Mouse (Mus musculus) thymus, postnatal 25 days (tissue): ENCODE measurements around the gene Sytl3.

Experiments
- DNase-seq: peaks from one replicate; pipeline ENCODE4 v3.0.0; 2022

The Sytl3 gene

DNA sequence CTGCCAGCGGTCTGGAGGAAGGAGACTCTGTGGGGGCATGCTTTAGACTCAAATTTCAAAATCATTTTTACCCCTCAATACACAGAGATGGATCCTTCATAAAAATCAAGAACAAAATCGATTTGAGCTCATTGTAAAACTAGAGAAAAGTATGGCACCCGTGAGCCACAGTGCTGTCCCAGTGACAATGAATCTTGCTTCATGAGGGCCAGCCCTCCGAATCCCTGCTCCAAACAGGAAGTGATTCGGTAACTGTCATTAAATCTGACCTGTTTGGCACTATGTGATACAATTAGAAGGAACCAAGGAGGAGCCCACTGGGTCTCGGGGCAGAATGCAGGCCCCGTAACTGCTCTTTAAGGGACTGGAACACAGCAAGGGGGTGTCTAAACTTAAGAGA lies 79.9 kb downstream of the Sytl3 start:
- no peak for DNase-seq

DNA sequence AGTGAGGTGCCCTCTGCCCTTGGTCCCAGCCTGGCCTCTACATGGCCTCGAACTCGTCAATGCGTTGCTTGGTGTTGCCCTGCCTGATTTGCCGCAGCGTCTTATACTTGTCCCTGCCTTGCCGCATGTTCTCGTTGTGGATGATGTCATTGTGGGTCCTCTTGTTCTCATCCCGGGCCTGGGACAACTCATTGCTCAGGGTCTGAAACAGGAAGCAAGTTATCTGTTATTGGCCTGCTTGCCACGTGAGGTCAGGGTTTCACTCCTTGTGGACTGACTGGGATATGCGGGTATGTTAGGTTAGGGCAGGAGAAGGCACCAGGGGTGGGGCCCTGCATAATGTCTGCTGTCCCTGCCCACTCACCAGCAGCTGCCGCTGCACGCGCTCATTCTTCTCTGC lies 80.4 kb downstream of the Sytl3 start:
- DNase-seq, result no peak

DNA sequence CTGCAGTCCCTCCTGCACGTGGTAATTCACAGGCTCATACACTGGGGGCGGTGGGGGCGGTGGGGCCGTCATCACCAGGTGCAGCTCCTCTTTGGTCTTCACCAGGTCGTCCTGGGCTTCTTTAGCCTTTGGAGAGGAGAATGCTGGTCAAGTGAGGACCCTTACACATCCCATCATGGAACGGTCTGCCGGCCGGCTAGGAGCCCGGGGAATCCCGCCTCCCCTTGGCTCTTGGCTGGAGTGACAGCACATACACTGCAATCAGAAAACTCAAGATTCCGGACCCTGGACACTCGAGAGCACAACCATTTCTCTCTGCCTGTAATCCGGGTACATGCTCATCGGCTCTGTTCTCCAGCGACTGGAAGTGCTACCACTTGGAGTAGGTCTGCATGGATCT lies 80.9 kb downstream of the Sytl3 start:
- no peak for DNase-seq

DNA sequence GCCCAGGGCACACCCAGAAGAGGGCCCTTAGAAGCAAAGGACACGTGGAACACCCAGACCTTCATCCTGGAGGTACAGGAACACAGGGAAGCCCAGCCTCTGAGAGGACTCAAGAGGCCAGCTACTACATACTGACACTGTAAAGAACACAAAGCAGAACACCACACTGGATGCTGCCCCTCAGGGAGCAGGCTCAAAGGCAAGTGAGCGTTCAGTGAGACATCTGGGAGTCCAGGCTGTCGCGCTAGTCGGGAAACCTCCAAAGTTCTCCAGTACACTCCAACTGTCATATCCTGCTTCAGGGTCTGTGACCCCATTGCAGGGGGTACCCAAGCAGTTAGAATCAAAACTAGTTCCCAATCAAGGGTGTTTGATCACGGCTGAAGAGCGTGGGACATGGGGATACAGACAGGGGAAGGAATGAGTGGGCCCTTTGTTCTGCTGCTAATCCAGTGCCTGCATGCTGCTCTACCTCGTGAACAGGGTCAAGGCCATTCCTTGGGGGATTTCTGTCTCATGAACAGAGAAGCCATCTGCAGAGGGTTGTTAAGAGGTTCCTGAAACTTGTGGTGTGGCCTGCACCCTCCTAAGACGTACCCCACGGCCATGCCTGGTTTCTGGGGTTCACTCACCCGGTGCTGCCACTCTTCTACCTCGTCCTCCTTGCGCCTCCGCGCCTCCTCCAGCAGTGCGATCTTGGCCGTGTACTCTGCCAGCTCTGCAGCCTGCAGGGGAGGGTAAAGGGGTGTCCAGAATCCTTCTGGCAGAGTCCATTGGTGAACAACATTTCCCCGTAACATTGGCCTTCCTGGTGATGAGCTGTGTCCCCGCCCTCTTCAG lies 81.7 kb downstream of the Sytl3 start:
- DNase-seq, result peak; percentile 6

DNA sequence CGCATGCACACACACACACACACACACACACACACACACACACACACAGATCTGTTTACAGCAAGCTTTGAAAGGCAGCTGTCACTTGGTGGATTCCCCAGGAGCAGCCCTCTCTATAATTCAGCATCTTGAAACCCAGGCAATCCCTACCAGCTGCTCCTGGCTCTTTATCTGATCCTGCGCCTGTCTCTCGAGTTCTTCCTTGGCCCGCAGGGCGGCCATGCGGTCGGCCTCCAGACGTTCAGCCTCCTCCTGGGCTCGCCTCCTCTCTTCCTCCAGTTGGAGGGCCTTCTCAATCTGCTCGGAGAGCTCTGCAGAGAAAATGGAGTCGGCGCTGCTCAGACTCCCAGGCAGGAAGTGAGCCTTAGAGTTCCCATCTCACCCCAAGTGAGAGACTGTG lies 82.4 kb downstream of the Sytl3 start:
- no peak for DNase-seq

DNA sequence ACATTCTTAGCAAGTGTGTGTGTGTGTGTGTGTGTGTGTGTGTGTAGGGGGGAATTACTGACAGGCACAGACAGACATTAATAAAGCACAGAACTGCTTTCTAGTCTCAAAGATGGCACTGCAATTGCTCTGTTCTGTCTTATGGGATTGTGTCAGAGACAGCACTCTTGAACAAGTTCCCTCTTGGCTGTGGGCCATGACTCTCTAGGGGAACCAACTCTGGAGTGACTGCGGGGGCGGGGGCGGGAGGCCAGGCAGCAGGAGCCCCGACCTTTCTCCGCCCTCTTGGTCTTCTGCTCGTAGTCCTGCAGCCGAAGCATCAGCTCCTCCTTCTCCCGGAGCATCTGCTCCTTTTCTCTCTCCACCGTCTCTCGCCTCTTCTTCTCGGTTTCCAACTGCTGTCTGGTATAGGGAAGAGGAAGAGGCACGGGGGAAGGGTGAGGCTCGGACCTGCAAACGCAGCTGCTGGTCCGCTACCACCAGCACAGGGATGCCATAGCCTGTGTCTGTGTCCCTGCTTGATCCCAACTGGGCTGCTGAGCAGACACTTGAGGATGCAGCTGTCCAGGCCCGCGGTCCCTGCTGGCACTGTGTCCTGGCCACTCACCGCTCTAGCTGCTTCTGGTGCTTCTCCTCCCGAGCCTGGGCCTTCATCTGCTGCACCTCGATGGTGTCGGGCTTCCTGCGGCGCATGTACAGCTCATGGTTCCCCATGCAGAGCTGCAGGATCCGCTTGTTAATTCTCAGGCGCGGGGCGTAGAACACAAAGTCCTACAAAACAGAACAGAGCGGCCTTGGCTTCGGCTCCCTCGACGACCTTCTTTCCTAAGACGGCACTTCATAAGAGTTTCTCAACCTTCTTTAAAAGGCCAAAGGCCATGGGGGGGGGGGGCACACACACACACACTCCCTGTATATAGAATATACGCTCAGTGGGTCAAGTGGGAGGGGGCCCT lies 83.5 kb downstream of the Sytl3 start:
- peak; percentile 1 for DNase-seq

DNA sequence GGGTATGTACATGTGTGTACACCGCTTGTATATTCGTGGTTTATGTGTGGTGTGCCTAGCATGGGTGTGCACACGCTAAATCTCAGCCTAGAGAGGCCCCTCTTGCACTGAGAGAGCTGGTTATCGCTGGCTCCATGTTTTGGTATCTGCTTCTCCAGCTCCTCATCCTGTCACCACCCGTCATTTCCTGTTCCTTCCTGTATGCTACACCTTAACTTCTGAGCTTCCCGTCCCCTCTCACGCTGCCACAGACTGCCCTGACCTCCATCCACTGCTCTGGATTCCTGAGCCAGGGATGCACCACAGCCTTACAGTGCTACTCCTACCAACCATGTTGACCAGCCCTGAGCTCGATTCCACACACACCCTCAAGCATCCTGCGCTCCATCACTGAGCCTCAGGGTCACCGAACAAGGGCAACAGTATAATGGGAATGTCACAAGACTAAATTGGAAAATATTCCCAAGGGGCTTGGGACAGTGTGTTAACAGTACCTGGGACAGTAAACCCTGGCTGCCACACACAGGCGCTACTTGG lies 84.2 kb downstream of the Sytl3 start:
- peak; percentile 43 for DNase-seq

DNA sequence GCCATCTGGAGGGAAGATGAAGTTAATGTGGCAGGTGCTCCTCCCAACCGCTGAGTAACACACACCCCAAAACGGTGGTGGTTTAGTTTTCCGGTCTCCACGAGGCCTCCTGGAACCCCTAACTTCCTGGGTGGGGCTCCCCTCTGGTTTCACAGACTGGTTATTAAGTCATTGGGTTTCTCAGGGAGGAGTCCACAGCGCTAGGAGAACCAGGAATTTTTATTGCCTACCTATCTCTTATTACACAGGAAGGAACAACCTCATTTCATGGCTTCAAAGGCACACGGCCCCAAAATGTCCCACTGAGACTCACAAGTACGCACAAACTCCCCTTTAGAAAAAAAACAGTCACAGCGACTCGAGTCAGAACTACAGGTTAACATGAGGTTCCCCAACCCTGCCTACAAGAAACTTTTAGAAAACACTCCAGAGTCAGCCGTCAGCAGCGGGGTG lies 84.9 kb downstream of the Sytl3 start:
- DNase-seq, result peak; percentile 85

DNA sequence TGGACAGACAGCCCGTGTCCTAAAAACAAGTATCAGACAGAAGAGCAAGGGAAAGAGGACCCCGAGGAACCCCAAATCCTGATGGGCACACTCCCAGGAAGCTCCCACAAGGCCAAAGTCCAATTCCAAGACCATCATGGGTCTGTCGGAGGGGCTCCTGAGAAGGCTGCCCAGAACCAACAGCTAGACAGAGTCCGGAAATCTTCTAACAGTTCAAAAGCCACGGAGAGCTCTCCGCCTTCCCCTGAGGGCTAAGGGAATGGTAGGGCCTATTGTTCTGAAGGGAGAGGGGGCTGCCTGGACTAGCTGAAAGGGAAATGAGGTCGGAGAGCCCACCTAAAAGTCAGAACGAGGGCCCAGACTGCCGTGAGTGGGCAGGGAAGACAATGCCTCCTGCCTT lies 85.5 kb downstream of the Sytl3 start:
- DNase-seq, result peak; percentile 51

DNA sequence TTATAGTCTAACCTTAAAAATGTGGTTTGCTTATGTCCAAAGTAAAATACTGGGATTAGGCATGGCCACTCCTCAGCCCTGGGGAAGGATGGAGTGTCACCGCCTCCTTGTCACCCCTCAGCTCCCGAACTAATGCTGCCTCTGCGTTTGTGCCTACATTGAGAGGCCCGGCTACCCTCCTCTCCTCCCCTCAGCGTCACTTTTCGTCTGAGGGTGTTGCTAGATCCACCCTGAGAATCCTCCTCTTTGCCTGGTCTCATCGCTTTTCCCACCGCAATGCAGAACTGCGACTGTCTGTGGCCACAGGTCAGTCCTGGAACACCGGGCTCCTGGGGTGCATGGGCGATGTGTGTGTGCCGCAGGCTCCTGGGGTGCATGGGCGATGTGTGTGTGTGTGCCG lies 86.0 kb downstream of the Sytl3 start:
- no peak for DNase-seq

DNA sequence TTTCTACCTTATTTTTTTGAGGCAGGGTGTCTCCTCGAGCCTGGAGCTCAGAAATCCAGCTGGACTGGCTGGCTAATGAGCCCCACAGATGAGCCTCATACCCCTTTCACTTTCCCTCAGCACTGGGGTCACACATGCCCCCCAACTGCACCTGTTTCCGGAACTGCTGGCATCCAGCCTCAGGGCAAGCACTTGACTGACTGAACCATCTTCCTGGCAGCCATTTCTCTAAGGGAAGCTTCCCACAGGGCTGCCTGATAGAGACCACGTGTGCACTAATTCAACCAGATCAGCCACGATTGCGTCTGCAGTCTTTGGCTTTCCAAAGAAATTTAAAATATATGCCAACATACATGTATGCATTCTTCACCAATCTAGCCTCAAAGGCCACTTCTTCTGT lies 86.6 kb downstream of the Sytl3 start:
- peak; percentile 60 for DNase-seq

DNA sequence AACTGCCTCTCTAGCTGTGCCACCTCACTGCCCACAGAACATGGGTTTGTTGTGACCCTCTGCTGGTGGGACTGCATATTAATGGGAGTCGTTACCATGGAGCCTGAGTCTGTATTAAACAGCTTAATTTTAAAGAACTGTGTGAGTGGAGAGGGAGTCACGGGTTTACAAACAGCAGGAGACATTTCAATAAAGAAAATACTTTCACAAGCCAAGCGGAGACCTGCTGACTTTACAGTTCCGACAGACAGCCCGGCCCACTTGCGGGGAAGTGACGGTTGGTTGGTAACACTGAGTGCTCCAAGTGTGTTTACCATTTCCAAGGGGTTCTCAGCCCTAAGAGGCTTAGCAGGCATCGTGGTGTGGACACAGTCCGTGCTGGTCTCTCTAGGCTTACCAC lies 87.1 kb downstream of the Sytl3 start:
- no peak for DNase-seq

DNA sequence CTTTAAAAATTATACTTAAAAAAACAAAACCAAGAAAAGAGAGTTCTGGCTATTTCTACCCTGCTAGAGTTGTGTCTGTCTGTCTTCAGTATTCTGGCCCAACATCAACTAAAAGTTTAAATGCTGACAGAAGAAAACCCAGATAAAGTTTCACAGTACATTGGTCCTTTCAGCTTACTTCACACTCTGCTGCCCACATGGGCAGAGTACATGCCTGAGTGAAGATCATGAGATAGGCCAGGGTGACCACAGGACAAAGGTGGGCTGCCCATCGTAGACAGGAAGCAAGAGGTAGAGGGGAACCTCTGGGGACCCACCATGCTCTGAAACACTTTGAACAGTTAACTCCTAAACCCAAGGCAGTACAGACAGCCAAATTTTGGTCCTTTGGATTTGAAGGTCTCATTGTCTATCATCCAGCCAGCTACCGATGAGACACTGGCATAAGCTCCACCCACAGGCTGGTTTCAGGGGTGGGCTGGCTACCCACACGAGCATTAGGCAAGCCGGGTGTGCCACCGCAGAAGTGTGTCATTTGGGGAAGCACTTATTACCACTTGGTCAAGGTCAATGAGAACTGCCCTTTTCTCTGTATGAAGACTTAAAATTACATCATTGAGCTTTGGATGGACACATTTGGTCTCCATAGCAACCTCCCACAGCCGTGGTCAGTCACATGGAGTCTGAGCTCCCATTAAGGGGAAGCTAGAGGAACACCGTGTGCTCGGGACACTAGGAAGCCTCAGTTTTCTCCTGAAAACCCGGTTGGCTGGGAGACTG lies 87.7 kb downstream of the Sytl3 start:
- no peak for DNase-seq

DNA sequence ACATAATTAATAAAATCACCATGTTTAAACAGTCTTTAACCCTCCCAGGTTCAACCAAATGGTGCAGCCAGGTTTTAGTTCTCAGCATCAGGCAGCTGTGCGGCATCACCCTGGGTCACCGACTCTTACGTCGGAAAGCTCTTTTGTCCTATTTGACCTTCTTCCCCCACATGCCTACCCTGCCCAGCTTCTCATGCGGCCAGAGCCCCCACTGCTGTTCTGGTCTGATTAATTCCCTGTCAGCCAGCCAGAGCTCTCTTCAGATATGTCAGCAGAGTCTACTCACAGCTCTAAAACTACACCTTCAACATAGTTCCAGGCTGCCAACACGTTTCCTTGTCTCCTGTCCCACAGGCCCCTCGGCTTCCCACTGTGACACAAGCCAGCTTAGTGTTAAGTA lies 88.6 kb downstream of the Sytl3 start:
- DNase-seq, result no peak

DNA sequence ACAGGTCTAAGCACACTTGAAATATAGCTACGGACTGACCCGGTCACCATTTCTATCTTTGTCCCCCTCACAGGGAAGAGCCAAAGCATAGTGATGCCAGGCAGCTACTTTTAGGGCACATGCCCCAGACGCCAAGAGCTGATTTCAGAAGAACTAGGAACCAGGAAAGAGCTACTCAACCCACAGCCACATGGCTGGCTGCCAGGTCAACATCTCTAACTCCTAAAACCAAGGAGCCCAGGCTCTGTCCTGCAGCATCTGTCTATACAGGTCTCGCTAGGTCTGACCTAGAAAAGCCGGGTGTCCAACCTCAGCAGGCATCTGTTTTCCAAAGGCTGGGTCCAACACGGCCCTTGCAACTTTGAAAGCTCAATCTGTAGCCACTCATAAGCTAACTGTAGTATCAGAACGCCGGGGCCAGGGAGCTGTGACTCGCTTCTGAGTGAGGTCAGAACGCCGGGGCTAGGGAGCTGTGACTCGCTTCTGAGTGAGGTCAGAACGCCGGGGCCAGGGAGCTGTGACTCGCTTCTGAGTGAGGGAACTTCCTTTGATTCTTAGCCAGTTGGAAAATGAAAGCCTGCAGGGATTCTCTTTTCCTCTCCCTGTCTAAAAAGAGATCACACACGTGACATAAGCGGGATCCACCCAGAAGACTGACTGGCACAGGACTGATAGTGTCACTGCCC lies 90.0 kb downstream of the Sytl3 start:
- no peak for DNase-seq

DNA sequence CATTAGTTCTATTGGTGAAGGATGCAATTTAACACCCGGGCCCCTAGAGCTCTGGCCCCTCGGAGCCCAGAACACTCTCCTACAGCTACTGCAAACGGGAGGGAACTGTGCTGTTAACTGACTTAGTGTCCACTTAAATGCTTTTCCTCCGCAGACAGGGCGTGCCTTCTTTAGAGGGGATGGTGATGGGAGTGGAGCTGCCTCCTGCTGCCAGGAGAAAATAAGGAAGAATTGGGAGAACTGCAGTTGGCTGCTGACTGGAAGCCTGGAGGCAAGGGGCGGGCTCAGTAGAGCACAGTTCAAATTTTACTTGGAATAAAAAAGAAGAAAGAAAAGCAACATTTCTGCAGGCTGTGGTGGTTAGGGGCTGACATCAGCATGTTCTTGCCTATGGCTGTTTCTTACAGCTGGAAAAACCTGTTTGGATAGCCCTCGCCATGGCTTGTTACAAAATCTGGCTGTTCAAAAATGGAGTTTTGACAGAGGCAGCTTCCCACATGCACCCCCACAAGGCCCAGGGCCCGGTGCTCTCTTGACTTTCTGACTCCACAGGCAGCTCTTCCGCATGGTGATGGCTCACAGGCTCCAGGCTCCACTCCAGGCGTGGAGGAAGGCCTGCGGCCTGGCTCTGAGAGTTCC lies 92.4 kb downstream of the Sytl3 start:
- DNase-seq, result no peak

DNA sequence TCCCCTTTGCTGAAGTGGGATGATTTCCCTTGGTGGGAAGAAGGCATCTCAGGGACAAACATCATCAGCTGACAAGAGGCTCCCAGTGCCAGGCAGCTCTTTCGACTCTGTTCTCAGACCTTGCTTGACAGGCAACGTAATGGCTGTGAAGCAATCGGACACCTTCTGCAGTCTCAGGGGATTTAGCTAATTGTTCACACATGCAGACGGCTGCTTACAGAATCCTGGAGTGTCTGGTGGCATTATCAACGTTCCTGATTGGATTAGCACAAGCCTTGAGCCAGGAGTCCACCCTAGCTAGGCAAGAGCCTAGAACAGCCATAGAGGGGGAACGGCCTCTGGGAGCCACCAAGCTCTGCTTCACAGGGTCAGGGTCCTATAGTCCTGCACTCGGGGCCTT lies 93.5 kb downstream of the Sytl3 start:
- no peak for DNase-seq

DNA sequence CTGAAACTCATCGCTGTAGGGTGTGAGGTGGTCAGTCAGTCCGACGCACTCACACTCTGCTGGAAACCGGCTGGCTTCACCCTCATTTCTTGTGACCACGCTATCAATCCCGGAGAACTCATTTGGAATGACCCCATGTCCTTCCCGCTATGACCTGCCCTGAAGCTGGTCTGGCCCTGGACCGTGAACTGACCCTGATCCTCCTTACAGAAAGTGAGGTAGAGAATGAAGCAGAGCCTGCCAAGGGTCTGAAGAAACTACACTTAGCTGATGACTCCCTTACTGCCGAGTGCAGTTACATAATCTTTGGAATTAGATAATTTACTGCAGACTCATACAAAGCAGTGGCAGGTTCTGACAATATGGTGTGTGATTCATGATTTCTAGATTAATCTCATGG lies 96.3 kb downstream of the Sytl3 start:
- DNase-seq, result no peak

DNA sequence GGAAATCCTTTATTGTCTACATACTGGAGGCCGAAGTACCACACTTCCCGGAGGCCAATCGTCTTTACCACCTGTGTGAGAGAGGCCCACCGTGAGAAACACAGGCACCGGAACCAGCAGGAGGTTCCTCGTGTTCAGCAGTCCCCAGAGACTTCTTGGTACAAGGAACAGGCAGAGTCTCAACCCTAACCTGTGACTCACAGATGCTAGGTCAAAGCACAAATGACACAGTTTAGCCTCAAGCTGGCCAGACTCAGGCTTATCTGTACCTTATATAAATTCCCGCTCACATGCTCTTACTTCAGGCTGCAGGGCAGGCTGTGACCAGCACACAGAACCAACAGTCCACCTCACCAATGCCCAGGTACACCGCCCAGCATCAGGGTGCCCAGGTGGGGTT lies 97.0 kb downstream of the Sytl3 start:
- DNase-seq, result no peak

DNA sequence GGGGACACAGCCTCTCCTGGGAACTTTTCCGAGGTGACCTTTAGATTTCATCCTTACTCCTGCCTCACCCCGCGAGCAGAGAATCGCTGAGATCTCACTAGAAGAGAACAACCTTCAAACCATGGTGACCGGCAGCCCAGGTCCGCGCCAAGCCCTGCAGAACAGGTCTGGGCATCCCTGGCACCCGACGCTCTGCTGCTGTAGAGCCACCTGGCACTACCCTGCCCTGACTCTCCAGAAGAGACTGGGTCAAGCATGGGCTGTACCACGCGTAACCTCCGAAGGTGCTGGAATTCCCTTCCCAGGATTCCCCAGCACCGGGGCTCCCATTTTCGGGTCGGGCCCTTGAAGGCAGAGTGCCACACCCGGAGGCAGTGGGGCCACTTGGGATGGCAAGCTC lies 99.0 kb downstream of the Sytl3 start:
- no peak for DNase-seq

DNA sequence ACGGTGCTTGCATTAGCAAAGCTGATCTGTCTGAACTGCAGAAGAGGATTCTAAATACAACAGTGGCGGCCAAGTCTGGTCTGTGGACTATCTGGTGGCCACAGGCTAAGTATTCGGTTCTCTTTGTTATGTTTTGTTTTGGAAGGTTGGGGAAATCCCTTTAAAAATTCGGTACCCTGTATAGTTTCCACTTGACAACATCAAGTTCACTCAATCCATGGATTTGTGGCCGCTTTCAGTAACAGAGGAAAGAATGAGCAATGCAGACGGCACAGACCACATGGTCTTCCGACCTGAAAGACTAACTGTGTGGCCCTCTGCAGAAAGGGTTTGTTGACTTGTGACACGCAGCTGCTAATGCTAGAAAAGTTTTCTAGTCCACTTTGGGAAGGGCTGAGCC lies 100.0 kb downstream of the Sytl3 start:
- no peak for DNase-seq
